Mouse (Mus musculus) heart, embryonic 10.5 days (tissue): ENCODE data around the gene Ltn1. TPM values are rescaled to one million over a fixed set of nuclear protein-coding genes. Genes with fewer than 3 reads are reported as not detected.

Source experiments
- DNase-seq: peaks from one replicate; pipeline ENCODE4 v3.0.0-alpha.2; 2017; ENCODE audit warnings: low spot score
- H3K27ac ChIP-seq: fragments of 300-500 bp; sonication (generic); 2 replicates; pipeline ENCODE4 v1.5.1; 2016; ENCODE audit warnings: mild to moderate bottlenecking
- H3K27me3 ChIP-seq: fragments of 300-500 bp; sonication (generic); 2 replicates; pipeline ENCODE4 v1.6.1; 2016; ENCODE audit warnings: mild to moderate bottlenecking; ENCODE audit not compliant: poor library complexity, insufficient read depth, severe bottlenecking
- H3K36me3 ChIP-seq: fragments of 300-500 bp; sonication (generic); 2 replicates; pipeline ENCODE4 v1.6.1; 2016; ENCODE audit warnings: mild to moderate bottlenecking, moderate library complexity
- H3K4me1 ChIP-seq: fragments of 300-500 bp; sonication (generic); 2 replicates; pipeline ENCODE4 v1.6.1; 2016; ENCODE audit warnings: mild to moderate bottlenecking
- H3K4me3 ChIP-seq: fragments of 300-500 bp; sonication (generic); 2 replicates; pipeline ENCODE4 v1.5.1; 2016; ENCODE audit warnings: mild to moderate bottlenecking, moderate library complexity
- H3K9me3 ChIP-seq: fragments of 300-500 bp; sonication (generic); 2 replicates; pipeline ENCODE4 v1.6.1; 2016; ENCODE audit warnings: mild to moderate bottlenecking, moderate library complexity
- WGBS: fragments of 180-500 bp; shearing (Covaris S2); methylation state at CpG from one replicate; pipeline ENCODE4 v1.1.7; 2016; 5-methylcytosine and 5-hydroxymethylcytosine counted together
- polyA plus RNA-seq: library from polyadenylated mRNA; unstranded; fragments of >200 nt; fragmentation: Nextera tagmentation; extraction: Ambion mirVana; gene quantifications from 2 replicates; pipeline ENCODE4 v1.2.1, GENCODE M21; 2016

Ltn1 gene
- polyA plus RNA-seq, 1 experiment from 2014 or later, result 24.9 TPM

DNA sequence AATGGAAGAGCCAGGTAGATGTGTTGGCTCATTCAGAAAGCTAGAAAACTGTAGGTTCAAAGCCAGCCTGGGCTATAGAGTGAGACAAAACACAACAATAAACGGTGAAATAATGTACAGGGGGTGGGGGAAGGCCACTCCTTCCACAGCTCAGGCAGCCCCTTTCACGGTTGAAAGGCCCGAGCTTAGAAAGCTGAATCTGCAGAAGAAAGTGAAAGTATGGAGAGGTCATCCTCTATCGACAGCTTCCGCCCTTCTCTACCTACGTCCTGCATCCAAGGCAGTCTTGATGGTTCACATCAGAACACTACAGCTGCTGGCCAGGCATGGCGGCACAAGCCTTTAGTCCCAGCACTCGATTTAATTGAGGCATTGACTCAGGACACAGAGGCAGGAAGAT lies 6.3 kb upstream of the Ltn1 start:
- peaks cover 10% of the 10 kb centered on the region; the same call in 1 of the 2 replicates for H3K36me3 ChIP-seq
- WGBS, result 87% methylated on average over 8 of the region's 8 CpGs
- H3K27me3 ChIP-seq, result no peaks in the 10 kb centered on the region
- H3K9me3 ChIP-seq, result no peaks in the 10 kb centered on the region
- DNase-seq, result no peak
- no peak overlapping the region for H3K27ac ChIP-seq
- peaks cover 11% of the 10 kb centered on the region for H3K4me1 ChIP-seq
- H3K4me3 ChIP-seq, result no peak overlapping the region

DNA sequence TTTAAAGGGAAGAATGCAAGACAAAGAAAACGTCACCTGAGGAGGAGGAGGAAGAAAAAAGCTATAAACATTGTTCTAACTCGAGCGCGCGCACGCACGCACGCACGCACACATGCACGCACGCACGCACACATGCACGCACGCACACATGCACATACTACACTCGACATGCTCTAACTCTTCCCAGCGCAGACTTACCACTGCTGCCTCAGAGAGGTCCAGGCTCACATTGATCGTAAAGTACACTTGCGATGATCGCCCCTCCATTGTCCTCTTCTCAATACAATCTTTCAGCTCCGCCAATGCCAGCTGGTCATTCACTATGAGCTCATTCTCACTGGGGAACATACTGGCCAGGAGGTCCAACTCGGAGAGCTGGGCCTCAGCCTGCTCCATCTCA lies 4.7 kb upstream of the Ltn1 start:
- WGBS, result 95% methylated on average over 21 of the region's 21 CpGs
- peaks cover 14% of the 10 kb centered on the region; the same call in 1 of the 2 replicates for H3K36me3 ChIP-seq

DNA sequence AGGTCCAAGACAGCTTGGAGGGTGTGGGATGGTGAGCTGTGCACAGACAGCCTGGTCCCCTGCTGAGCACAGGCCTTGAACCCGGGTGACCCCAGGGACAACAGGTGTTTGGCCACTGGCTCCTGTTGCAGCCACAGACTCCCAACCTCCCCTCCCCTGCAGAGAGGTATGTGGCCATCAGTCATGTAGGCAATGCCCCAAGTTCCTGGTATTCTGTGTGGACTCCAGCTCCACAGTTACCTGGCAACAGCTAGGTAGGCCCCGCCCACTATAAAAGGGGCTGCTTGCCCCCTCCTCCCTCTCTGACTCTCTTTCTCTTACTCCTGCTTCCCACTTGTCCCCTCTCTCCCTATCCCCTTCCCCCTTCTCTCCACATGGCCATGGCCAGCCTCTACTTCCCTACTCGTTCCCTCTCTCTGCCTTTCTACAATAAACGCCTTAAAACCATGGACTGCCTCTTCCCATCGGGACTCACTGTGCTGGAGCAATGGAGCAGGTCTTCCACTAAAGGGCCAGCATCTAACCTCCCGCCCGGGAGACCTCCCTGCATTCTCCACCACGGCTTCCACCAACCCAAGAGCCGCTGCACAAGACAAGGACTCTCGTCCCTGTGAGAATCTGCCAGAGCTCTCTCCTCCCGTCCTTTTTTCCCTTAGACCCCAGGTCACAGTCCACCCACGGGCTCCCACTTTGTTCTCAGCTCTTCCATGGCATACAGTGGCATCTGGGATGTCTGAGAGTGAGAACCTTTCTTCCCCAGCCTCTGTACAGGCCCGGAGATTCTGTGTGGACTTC lies 3.2 kb upstream of the Ltn1 start:
- 86% methylated on average over 13 of the region's 13 CpGs for WGBS
- H3K36me3 ChIP-seq, result peaks cover 14% of the 10 kb centered on the region; the same call in 1 of the 2 replicates
- DNase-seq, result peak; percentile 58
- H3K9me3 ChIP-seq, result no peaks in the 10 kb centered on the region
- H3K4me1 ChIP-seq, result peaks cover 7% of the 10 kb centered on the region
- no peaks in the 10 kb centered on the region for H3K27me3 ChIP-seq
- no peak overlapping the region for H3K27ac ChIP-seq
- no peak overlapping the region for H3K4me3 ChIP-seq

More for the DNA sequence above, 4.7 kb upstream of the Ltn1 start:
- no peak overlapping the region for H3K4me3 ChIP-seq
- DNase-seq, result peak; percentile 19
- no peaks in the 10 kb centered on the region for H3K27me3 ChIP-seq
- H3K4me1 ChIP-seq, result peaks cover 11% of the 10 kb centered on the region
- H3K27ac ChIP-seq, result no peak overlapping the region
- H3K9me3 ChIP-seq, result no peaks in the 10 kb centered on the region

DNA sequence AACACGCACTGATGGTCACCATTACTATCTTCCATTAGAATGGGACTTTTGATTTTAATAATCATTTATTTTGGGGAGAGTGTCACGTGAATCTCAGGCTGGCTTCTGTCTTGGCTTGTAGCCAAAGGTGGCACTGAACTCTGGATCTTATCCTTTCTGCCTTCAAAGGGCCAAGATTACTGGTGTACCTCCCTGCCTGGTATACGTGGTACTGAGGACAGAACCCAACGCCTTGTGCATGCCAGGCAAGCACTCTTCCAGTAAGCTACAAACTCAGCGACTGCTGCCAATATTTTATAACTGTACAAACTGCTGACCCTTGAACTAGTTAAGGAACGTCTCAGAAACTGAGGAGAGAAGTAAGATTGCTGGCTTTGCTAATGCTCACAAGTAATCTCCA lies 2.5 kb upstream of the Ltn1 start:
- H3K4me1 ChIP-seq, result peaks cover 7% of the 10 kb centered on the region
- no peaks in the 10 kb centered on the region for H3K27me3 ChIP-seq
- no peak overlapping the region for H3K4me3 ChIP-seq
- no peak overlapping the region for H3K27ac ChIP-seq
- no peaks in the 10 kb centered on the region for H3K9me3 ChIP-seq
- peaks cover 14% of the 10 kb centered on the region; the same call in 1 of the 2 replicates for H3K36me3 ChIP-seq
- 78% methylated on average over 6 of the region's 6 CpGs for WGBS
- DNase-seq, result peak; percentile 24

DNA sequence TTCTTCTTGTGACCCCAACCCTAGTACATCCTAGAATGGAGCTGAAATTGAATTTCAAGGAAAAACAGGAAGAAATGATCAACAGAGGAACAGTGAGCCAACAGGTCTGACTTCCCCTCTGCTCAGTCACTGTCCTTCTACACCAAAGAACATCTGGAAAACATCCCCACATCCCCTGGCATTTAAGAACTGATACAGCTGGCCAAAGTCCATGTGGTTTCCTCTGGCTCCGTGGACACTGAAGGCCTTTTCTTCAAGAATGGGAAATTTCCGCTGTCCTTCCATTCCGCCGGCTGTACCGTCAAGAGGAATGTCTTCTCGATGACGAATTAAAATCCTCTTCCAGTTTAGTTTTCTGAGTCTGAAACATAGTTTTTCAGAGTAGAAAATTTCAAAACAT lies 1.9 kb upstream of the Ltn1 start:
- WGBS, result 91% methylated on average over 7 of the region's 7 CpGs
- Histone ChIP-seq H3K4me1 (peaks cover 7% of the 10 kb centered on the region), H3K4me3 (no peak overlapping the region), H3K27ac (no peak overlapping the region), H3K27me3 (no peaks in the 10 kb centered on the region), H3K9me3 (no peaks in the 10 kb centered on the region), H3K36me3 (peaks cover 14% of the 10 kb centered on the region; the same call in 1 of the 2 replicates)
- DNase-seq, result peak; percentile 38

DNA sequence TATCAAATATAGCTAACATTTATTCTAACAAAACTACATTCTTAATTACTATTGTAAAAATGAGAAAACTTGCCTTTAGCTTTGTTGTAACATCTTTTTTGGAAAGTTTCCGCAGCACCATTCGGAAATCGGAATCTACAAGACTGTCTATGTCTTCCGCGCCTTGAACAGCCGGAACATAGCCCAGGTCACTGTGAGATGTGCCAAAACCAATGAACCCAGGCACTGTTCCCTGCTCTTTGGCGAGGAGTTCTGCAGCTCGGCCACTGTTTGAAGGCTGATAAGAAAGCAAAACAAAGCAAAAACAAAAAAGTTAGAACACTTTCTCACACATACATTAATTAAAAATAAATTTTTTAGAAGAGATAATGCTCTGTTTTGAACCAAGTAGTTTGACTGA lies 4.9 kb downstream of the Ltn1 start:
- Histone ChIP-seq H3K4me1 (peaks cover 7% of the 10 kb centered on the region), H3K9me3 (no peaks in the 10 kb centered on the region), H3K36me3 (peaks cover 45% of the 10 kb centered on the region), H3K27me3 (no peaks in the 10 kb centered on the region), H3K4me3 (no peak overlapping the region), H3K27ac (no peak overlapping the region)
- DNase-seq, result no peak
- 91% methylated on average over 8 of the region's 8 CpGs for WGBS

DNA sequence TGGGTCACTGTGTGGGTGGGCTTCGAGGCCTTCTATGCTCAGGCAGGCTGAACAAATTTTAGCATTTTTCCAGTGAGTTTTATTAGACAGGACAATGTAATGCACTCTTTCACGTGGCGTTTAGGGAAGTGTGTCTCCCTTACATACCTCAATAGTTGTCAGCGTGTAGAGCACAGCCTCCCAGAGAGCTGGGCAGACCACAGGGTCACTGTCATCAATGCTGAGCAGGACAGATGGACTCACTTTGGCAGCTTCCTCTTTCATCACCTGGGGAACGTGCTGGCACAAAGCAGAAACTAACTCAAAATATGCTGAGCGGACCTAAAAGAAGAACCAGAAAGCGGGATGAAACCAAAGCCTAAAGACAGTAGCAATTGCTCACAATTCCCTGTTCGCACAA lies 11.8 kb downstream of the Ltn1 start:
- Histone ChIP-seq H3K27ac (no peak overlapping the region), H3K4me3 (no peak overlapping the region), H3K9me3 (peaks cover 7% of the 10 kb centered on the region; the same call in 1 of the 2 replicates), H3K36me3 (peaks cover 97% of the 10 kb centered on the region), H3K4me1 (no peaks in the 10 kb centered on the region), H3K27me3 (no peaks in the 10 kb centered on the region)
- 93% methylated on average over 8 of the region's 8 CpGs for WGBS
- no peak for DNase-seq

DNA sequence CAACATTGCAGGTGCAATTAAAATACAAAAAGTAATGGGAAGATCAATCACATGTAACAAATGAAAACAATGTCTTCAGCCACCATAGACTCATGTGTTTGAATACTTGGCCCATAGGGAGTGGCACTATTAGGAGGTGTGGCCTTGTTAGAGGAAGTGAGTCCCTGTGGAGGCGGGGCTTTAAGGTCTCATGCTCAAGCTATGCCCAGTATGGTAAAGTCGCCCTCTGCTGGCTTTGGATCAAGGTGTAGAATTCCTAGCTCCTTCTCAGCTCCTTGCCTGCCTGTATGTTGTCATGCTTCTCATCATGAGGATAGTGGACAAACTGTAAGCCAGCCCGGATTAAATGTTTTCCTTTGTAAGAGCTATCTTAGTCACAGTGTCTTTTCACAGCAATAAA lies 27.4 kb downstream of the Ltn1 start:
- Histone ChIP-seq H3K4me1 (no peaks in the 10 kb centered on the region), H3K36me3 (peaks cover 91% of the 10 kb centered on the region), H3K4me3 (no peak overlapping the region), H3K27me3 (no peaks in the 10 kb centered on the region), H3K27ac (no peak overlapping the region), H3K9me3 (no peaks in the 10 kb centered on the region)
- DNase-seq, result no peak
- 82% methylated on average over 3 of the region's 3 CpGs for WGBS

DNA sequence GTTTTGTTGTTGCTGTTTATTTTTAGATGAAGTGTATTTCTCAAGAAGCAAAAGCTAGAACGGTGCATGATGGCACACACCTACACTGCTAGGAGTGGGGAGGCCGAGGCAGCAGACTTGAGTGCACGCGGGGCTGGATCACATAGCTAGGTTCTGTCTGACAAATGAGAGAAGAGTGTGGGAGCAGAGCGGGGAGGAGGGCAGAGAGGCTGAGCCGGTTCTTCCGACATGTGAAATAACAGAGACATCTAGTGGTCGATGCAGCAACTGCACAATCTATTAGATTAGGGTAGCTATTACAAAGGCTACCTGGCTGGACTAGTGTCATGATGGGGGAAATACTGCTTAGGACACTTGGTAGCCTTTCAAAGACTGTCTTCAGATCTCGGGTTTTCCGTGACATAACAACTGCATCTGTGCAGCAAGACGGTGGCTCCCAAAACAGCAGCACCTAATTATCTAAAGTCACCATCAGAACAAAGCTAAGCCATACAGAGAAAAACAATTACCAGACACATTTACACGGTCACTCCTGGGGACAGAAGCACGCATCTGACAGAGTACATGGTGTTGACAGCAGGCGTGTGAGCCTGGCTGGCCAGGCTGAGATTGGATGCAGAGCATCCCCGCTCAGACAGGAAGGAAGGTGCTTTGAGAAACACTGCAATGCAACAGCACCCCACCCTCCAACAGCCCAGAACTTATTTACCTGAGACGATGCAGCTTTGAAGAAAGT lies 38.4 kb downstream of the Ltn1 start:
- Histone ChIP-seq H3K9me3 (no peaks in the 10 kb centered on the region), H3K4me1 (peaks cover 3% of the 10 kb centered on the region; the same call in 1 of the 2 replicates), H3K4me3 (no peak overlapping the region), H3K27ac (no peak overlapping the region), H3K36me3 (peaks cover 65% of the 10 kb centered on the region), H3K27me3 (no peaks in the 10 kb centered on the region)
- peak; percentile 78 for DNase-seq
- 43% methylated on average over 16 of the region's 16 CpGs for WGBS

DNA sequence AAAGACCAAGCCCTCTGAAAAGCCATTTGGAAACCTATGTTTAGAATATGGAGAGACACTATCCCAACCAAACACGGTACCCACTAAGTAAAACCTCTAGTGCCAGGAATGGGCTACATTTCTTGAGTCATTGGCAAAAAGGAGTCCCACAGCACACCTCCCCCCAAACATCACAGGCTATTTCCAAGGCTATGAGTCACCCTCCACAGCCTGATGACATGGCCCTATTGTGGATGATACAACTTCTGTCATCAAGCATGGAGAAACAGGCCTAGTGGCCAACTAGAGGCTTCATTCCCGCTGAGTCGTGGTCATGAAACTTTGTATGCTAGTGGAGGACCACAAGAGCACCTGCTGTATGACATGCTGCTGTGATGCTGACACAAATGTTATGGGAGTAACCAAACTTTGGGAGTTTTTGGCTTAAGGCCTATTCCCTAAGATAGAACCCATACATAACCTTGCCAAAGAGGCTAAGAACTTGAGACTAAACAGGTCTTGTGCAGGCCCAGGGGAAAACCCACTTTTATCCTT lies 44.9 kb downstream of the Ltn1 start:
- H3K27me3 ChIP-seq, result no peaks in the 10 kb centered on the region
- H3K36me3 ChIP-seq, result peaks cover 57% of the 10 kb centered on the region
- no peaks in the 10 kb centered on the region for H3K9me3 ChIP-seq
- H3K27ac ChIP-seq, result no peak overlapping the region
- WGBS, result 93% methylated on average over 3 of the region's 3 CpGs
- H3K4me1 ChIP-seq, result no peaks in the 10 kb centered on the region
- H3K4me3 ChIP-seq, result no peak overlapping the region
- DNase-seq, result no peak

DNA sequence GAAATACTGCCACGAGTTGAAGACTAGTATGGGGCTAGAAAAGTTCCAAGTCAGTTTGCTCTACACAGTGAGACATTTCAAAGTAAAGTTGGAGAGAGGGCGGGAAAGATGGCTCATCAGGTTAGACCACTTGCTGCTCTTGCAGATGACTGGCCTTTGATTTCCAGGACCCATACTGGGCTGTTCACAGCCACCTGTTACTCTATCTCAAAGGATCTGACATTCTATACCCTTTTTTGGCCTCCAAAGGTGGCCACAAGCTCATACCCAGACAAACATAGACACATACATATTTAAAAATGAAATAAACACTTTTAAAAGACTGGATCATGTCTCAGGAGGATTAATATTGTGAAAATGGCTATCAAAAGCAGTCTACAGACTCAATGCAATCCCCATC lies 48.0 kb downstream of the Ltn1 start:
- H3K36me3 ChIP-seq, result peaks cover 75% of the 10 kb centered on the region
- no peak for DNase-seq
- no peak overlapping the region for H3K4me3 ChIP-seq
- H3K27me3 ChIP-seq, result no peaks in the 10 kb centered on the region
- H3K4me1 ChIP-seq, result no peaks in the 10 kb centered on the region
- no peaks in the 10 kb centered on the region for H3K9me3 ChIP-seq
- WGBS, result 88% methylated on average over 2 of the region's 2 CpGs
- H3K27ac ChIP-seq, result no peak overlapping the region

DNA sequence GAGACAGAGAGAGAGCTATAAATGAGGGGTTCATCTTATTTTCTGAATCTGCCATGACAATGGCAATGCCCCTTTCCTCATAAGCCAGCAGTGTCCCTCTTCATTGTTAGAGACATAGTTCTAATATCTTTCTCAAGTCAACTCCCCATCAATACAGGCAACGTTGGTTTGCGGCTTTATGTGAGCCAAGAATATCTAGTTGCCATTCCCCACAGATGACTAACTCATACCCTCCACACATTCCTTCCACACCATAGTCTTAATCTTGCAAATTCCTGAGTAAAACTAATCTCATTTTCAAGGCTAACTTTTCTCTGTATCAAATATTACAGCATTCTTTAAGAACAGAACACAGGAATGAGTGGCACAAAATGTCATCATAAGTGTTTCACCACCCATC lies 49.4 kb downstream of the Ltn1 start:
- H3K4me1 ChIP-seq, result no peaks in the 10 kb centered on the region
- DNase-seq, result no peak
- no peaks in the 10 kb centered on the region for H3K27me3 ChIP-seq
- H3K36me3 ChIP-seq, result peaks cover 80% of the 10 kb centered on the region
- no peak overlapping the region for H3K27ac ChIP-seq
- no peak overlapping the region for H3K4me3 ChIP-seq
- WGBS, result 72% methylated on average over 2 of the region's 2 CpGs
- no peaks in the 10 kb centered on the region for H3K9me3 ChIP-seq

DNA sequence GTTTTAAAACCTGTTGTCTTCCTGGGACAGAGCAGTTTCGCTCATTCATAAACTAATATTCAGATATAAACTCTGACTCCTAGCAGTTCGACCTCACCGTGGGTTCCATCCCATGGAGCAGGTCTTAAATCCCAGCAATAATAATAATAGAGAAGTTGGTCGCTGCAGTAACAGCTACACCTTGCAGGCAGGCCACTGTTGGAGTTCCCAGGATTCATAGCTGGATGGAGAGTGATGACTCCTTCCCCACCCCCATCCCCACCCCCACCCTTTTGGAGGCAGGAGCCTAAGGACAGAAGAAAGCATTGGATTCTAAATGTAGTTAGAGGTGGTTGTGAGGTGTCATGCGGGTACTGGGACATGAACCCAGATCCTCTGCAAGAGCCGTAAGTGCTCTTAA lies 66.0 kb downstream of the Ltn1 start:
- H3K4me1 ChIP-seq, result 0 out of 2 replicates have a peak, but pooled peaks cover 5% of the 10 kb centered on the region
- WGBS, result 94% methylated on average over 6 of the region's 6 CpGs
- H3K27ac ChIP-seq, result no peak overlapping the region
- DNase-seq, result peak; percentile 2
- H3K27me3 ChIP-seq, result no peaks in the 10 kb centered on the region
- peaks cover 67% of the 10 kb centered on the region for H3K36me3 ChIP-seq
- no peak overlapping the region for H3K4me3 ChIP-seq
- no peaks in the 10 kb centered on the region for H3K9me3 ChIP-seq
